Mouse (Mus musculus) myocyte (in vitro differentiated cells): ENCODE results near the gene Dpf1.

ENCODE experiments used
- MAX ChIP-seq: IDR thresholded peaks from one replicate; pipeline ENCODE4 v1.6.1; 2011; ENCODE audit warnings: low read depth, mild to moderate bottlenecking, control low read depth
- MYOD1 ChIP-seq, 3 experiments: IDR thresholded peaks; one replicate each; pipeline ENCODE4 v1.6.1; 2011; ENCODE audit warnings: control low read depth in 2 of 3, low read depth in 2 of 3, mild to moderate bottlenecking in 2 of 3, moderate library complexity in 1 of 3; ENCODE audit not compliant: insufficient read length in 2 of 3, control insufficient read depth in 1 of 3
- POLR2A ChIP-seq: IDR thresholded peaks from one replicate; pipeline ENCODE4 v1.6.1; 2011; ENCODE audit warnings: low read depth, mild to moderate bottlenecking, control low read depth, moderate library complexity; ENCODE audit not compliant: insufficient read length
- POLR2AphosphoS2 ChIP-seq: IDR thresholded peaks from one replicate; pipeline ENCODE4 v1.6.1; 2011; ENCODE audit warnings: low read depth, control low read depth; ENCODE audit not compliant: insufficient read length
- TCF12 ChIP-seq: IDR thresholded peaks from one replicate; pipeline ENCODE4 v1.6.1; 2011; ENCODE audit warnings: mild to moderate bottlenecking, control low read depth; ENCODE audit not compliant: poor library complexity, insufficient read depth, severe bottlenecking
- USF1 ChIP-seq: IDR thresholded peaks from one replicate; pipeline ENCODE4 v1.6.1; 2011; ENCODE audit warnings: low read depth, mild to moderate bottlenecking, control low read depth, moderate library complexity

DNA sequence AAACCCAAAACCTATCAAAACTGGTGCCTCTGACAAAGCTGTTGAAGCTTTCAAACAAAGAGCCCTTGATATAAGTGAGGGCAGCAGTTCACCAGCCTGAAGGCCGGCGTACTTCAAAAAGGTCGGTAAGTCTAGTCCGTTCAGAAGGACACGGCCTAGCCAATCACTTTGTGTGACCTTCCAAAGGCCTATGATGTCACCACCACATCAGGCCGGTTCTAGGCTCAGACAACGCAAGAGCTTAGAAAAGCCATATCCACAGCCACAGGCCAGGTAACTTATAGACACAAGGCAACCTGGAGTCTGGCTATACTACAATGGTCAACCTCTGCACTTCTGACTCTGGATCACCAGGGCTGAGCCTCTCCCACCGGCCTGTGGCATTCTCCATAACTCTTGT lies 23.8 kb upstream of the Dpf1 start:
- TF ChIP-seq POLR2A (no peak), TCF12 (no peak), MAX (no peak), USF1 (no peak), MYOD1 (IDR thresholded peaks at IDR 0.05; ENCODE audit: control insufficient read depth in 1 of 3, insufficient read length in 2 of 3, low read depth in 2 of 3) (no peak), POLR2AphosphoS2 (no peak)
